Mouse (Mus musculus) heart, postnatal 0 days (tissue): ENCODE data around the gene Ankar.

ENCODE experiments used
- CTCF ChIP-seq: IDR thresholded peaks from 2 replicates; pipeline ENCODE4 v1.5.1; 2016; ENCODE audit warnings: antibody characterized with exemption, control low read depth, low read depth
- EP300 ChIP-seq: IDR thresholded peaks from 2 replicates; pipeline ENCODE4 v1.6.1; 2016; ENCODE audit warnings: antibody characterized with exemption, low read depth

GRCm38 (mm10) chr1:72707525-72707924 lies 7.1 kb upstream of the Ankar start:
- TF ChIP-seq CTCF (no peak), EP300 (no peak)
